Mouse (Mus musculus): ENCODE results near the gene Tfap2a.

GRCm38 (mm10) chr13:40740727-40741360, 2.7 kb upstream of the Tfap2a start:
- TF ChIP-seq ZNF384 (IDR thresholded peaks at IDR 0.05; ENCODE audit: low read depth, low read length) (no peak), MAFK (IDR thresholded peaks at IDR 0.05; ENCODE audit: insufficient read depth, low read depth, low read length) (no peak)
